Mouse (Mus musculus) ES-E14 (cell line): ENCODE measurements around the gene Vmn1r73. TPM values are rescaled to one million over a fixed set of nuclear protein-coding genes. Genes with fewer than 3 reads are reported as not detected.

Experiments used
- DNase-seq: peaks from one replicate; pipeline ENCODE4 v3.0.0-alpha.2; 2013; ENCODE audit warnings: low read depth, low spot score
- H3K27ac ChIP-seq: 2 replicates; pipeline ENCODE4 v1.5.1; 2012; ENCODE audit warnings: low read depth, mild to moderate bottlenecking, low read length, moderate library complexity, mixed read lengths; ENCODE audit not compliant: poor library complexity, insufficient read depth, severe bottlenecking
- H3K36me3 ChIP-seq: 2 replicates; pipeline ENCODE4 v1.6.1; 2012; ENCODE audit warnings: mild to moderate bottlenecking, low read length, moderate library complexity, mixed read lengths; ENCODE audit not compliant: control insufficient read depth, poor library complexity, insufficient read depth, severe bottlenecking
- H3K4me1 ChIP-seq, 2 experiments: fragments of 150-350 bp in 1 of 2; sonication (generic) in 1 of 2; 2 replicates each; pipeline ENCODE4 v1.6.1; 2012; ENCODE audit warnings: low read length in 2 of 2, mild to moderate bottlenecking in 1 of 2, mixed read lengths in 1 of 2; ENCODE audit not compliant: control insufficient read depth in 2 of 2, insufficient read depth in 2 of 2, poor library complexity in 1 of 2
- H3K4me3 ChIP-seq, 2 experiments: fragments of 150-350 bp in 1 of 2; sonication (generic) in 1 of 2; 2 replicates each; pipeline ENCODE4 v1.5.1; 2012; ENCODE audit warnings: low read length in 2 of 2, low read depth in 1 of 2, mild to moderate bottlenecking in 1 of 2, mixed read lengths in 1 of 2; ENCODE audit not compliant: insufficient read depth in 1 of 2, poor library complexity in 1 of 2, severe bottlenecking in 1 of 2
- H3K9ac ChIP-seq: 2 replicates; pipeline ENCODE4 v1.6.1; 2012; ENCODE audit warnings: low read depth, mild to moderate bottlenecking, low read length, mixed read lengths; ENCODE audit not compliant: poor library complexity, insufficient read depth, severe bottlenecking
- H3K9me3 ChIP-seq: fragments of 150-350 bp; sonication (generic); 2 replicates; pipeline ENCODE4 v1.6.1; 2012; ENCODE audit warnings: low read depth, mild to moderate bottlenecking, low read length; ENCODE audit not compliant: control insufficient read depth, insufficient read depth
- CHD2 ChIP-seq: IDR thresholded peaks from 2 replicates; pipeline ENCODE4 v1.6.1; 2014; ENCODE audit warnings: mild to moderate bottlenecking, low read depth, low read length, inconsistent platforms
- HCFC1 ChIP-seq: IDR thresholded peaks from 2 replicates; pipeline ENCODE4 v1.6.1; 2012; ENCODE audit warnings: low read length, inconsistent platforms, borderline replicate concordance; ENCODE audit not compliant: insufficient read depth
- MAFK ChIP-seq: IDR thresholded peaks from 2 replicates; pipeline ENCODE4 v1.6.1; 2014; ENCODE audit warnings: mild to moderate bottlenecking, low read depth, low read length, inconsistent platforms; ENCODE audit not compliant: insufficient read depth
- ZC3H11A ChIP-seq: IDR thresholded peaks from 2 replicates; pipeline ENCODE4 v1.6.1; 2012; ENCODE audit warnings: low read depth, mild to moderate bottlenecking, inconsistent platforms, low read length, borderline replicate concordance
- ZNF384 ChIP-seq: IDR thresholded peaks from 2 replicates; pipeline ENCODE4 v1.6.1; 2012; ENCODE audit warnings: low read depth, low read length, inconsistent platforms
- in situ Hi-C, 2 experiments: fragments of 600-800 bp; cut with MboI; formaldehyde crosslinking; loops; one replicate each; pipeline ENCODE4 v1.15.1; 2025; ENCODE audit warnings: low sequenced_read_pairs in 2 of 2, inconsistent platforms in 1 of 2; ENCODE audit not compliant: unreplicated experiment in 2 of 2
- total RNA-seq: library from RNA; depleted of rRNA; stranded (reverse); fragments of 300-350 nt; gene quantifications from 2 replicates; pipeline ENCODE4 v1.2.3, GENCODE M21; 2012; rRNA removed

The Vmn1r73 gene
- total RNA-seq = not detected in 2 replicates

- TF ChIP-seq CHD2 = no peak
- TF ChIP-seq ZNF384 = no peak
- TF ChIP-seq HCFC1 = no peak
- TF ChIP-seq ZC3H11A = no peak
- no peak for TF ChIP-seq MAFK
- DNase-seq = no peak
- no peak within 1 kb of the TSS for H3K4me3 ChIP-seq
- no peak within 1 kb of the TSS for H3K9ac ChIP-seq
- H3K4me1 ChIP-seq = no peaks in the 10 kb centered on the region
- in situ Hi-C loops = no loop called here
- no peaks in the 10 kb centered on the region for H3K9me3 ChIP-seq
- H3K27ac ChIP-seq = no peak within 1 kb of the TSS
- no peaks in the 10 kb centered on the region for H3K36me3 ChIP-seq
These were observed at the start of gene Vmn1r73 for GRCm38 (mm10) chr7:11729966-11730365. Vmn1r73 (plus strand) TSS chr7:11730266.

Other genes starting within 250 kb of the Vmn1r73 start
- gene Zscan4-ps2, start 216.0 kb upstream of the Vmn1r73 start, total RNA-seq = 56.2 and 59.5 TPM in 2 replicates
- 36.1 and 37.5 TPM in 2 replicates for gene Zscan4-ps3, start 121.0 kb upstream of the Vmn1r73 start, total RNA-seq
- gene Vmn1r72, start 50.1 kb upstream of the Vmn1r73 start, total RNA-seq = not detected in 2 replicates
- gene Vmn1r74, start 103.7 kb downstream of the Vmn1r73 start, total RNA-seq = not detected in 2 replicates
- not detected in 2 replicates for gene Vmn1r75, start 144.4 kb downstream of the Vmn1r73 start, total RNA-seq
- not detected in 2 replicates for gene Vmn1r76, start 207.9 kb downstream of the Vmn1r73 start, total RNA-seq